Mouse (Mus musculus) bone marrow macrophage, adult 2 months (primary cell): ENCODE results near the gene Olfr1336. TPM values are rescaled to one million over a fixed set of nuclear protein-coding genes. Genes with fewer than 3 reads are reported as not detected.
"Not testable (repeated sequence)": the region's sequence is repeated elsewhere in the genome, so short reads cannot be mapped to it uniquely, and the experiment has no call there.

ENCODE experiments used
- H3K27ac ChIP-seq: 2 replicates; pipeline ENCODE4 v1.5.1; 2012; ENCODE audit warnings: low read depth, low read length; ENCODE audit not compliant: insufficient read depth
- H3K4me1 ChIP-seq: 2 replicates; pipeline ENCODE4 v1.6.1; 2012; ENCODE audit warnings: low read length; ENCODE audit not compliant: control insufficient read depth, insufficient read depth
- H3K4me3 ChIP-seq: 2 replicates; pipeline ENCODE4 v1.5.1; 2012; ENCODE audit warnings: mild to moderate bottlenecking, low read length, moderate library complexity; ENCODE audit not compliant: insufficient read depth
- CTCF ChIP-seq: IDR thresholded peaks from 2 replicates; pipeline ENCODE4 v1.5.1; 2012; ENCODE audit warnings: low read depth, mild to moderate bottlenecking, low read length, moderate library complexity
- POLR2A ChIP-seq: IDR thresholded peaks from 2 replicates; pipeline ENCODE4 v1.6.1; 2012; ENCODE audit warnings: mild to moderate bottlenecking, low read depth, low read length, borderline replicate concordance
- polyA plus RNA-seq: library from polyadenylated mRNA; stranded (reverse); fragments of >200 nt; gene quantifications from 2 replicates; pipeline ENCODE4 v1.2.4, GENCODE M21; 2012; ENCODE audit not compliant: missing spikeins, insufficient read depth, insufficient read length

Olfr1336 gene
- polyA plus RNA-seq, 1 experiment: 0.11 TPM

DNA sequence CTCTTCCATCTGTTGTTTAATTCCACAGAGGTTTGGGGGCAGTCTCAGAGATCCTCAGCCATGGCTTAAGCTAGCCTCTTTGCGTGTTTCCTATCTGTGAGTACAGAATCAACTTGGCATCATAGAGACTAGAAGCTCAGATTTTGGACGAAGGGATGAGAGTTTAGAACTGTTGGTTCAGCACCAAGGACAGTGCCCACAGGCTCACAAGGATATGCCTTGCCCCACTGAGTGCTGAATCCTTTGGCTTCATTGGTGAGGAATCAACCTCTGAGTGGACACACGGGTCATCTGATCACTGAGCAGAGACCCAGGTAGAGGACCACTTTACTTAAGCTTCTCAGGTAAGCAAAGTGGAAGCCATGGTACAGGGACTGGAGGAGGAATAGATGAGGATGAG is 431 bp downstream of the Olfr1336 start:
- H3K4me3 ChIP-seq: no peak overlapping the region
- no peaks in the 10 kb centered on the region for H3K4me1 ChIP-seq
- H3K27ac ChIP-seq: no peak overlapping the region
- no peak for TF ChIP-seq POLR2A
- TF ChIP-seq CTCF: no peak

DNA sequence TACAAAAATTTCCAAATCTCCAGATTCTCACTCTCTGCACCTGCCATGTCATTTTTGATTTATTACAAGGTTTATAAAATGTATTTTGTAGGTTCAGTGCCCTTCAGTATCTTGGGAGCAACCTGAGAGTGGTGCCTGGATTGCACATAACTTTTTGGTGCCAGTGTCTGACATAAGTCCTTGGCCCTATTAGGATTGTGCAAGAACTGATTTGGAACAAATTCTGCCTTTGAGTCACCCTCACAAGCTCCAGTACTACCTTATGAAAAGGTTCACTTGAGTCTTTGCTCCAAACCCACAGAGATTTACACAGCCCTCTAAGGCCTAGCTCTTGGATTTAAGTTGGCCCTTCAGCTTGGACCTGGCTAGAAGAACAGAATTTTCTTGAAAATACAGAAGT is 11.0 kb downstream of the Olfr1336 start, which contains the start of gene Olfr1346:
Gene Olfr1346 (plus strand): TSS at position 151 of the 400 bp plus-strand sequence.
- no peak within 1 kb of the TSS for H3K4me3 ChIP-seq
- no peaks in the 10 kb centered on the region for H3K4me1 ChIP-seq
- no peak within 1 kb of the TSS for H3K27ac ChIP-seq
- no peak for TF ChIP-seq CTCF

DNA sequence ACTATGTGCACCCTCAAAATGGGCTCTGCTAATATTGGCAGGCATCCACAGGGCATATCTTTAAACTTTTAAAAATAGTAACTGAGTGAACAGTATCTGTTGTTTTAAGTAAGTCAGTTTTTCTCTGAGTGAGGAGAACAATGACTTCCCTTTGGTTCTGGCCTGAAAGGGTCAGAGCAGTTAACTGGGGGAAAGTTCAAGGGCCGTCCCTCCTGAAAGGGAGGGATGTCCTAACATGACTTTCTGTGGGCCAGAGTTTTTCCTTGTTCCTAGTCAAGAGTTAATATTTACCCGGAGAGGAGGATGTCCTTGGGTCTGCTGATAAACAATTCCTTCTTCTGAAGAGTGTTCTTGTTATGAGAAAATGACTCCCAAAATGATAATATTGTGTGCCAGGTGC is 21.7 kb downstream of the Olfr1336 start:
- not testable (repeated sequence) for H3K4me1 ChIP-seq, H3K27ac ChIP-seq, H3K4me3 ChIP-seq

DNA sequence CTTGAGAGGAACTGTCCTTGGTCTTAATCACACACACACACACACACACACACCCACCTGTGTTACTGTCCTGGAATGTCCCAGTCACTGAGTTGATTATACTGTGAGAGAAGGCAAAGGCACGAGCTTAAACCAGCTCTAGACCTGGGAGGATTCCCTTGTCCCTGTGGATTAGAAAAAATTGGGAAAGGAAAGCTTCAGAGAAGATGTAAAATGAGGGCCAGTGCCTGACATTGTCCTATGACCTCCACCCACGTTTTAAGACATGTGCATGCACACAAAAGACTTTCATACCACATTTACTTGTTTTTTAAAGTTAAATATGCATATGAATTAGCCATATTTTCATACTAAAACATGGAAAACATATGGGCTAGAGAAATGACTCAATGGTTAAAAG is 30.9 kb downstream of the Olfr1336 start, which contains the start of gene Olfr5:
Gene Olfr5 (minus strand): TSS at position 101 of the 400 bp plus-strand sequence.
- no peak for TF ChIP-seq CTCF
- TF ChIP-seq POLR2A: no peak
- Histone ChIP-seq H3K4me1 (no peaks in the 10 kb centered on the region), H3K4me3 (no peak within 1 kb of the TSS), H3K27ac (no peak within 1 kb of the TSS)

DNA sequence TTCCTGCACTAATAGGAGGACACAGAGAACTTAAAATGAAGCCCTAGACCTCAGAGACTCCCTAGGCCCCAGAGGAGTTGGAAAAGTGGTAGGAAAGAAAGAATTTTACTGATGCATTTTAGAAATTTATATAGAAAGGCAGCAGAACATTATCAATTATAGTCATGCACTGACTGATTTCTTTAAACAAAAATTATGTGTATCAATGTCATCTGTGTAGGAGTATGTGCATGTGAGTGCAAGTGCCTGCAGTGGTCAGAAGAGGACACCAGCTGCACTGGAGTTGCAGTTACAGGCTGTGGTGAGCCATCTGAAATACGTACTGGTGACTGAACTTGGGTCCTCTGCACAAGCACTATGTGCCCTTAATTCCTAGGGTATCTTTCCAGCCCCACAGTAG is 43.7 kb downstream of the Olfr1336 start, which contains the start of gene Olfr1347:
Gene Olfr1347 (minus strand): TSS at position 101 of the 400 bp plus-strand sequence.
- Histone ChIP-seq H3K4me3 (no peak within 1 kb of the TSS), H3K4me1 (no peaks in the 10 kb centered on the region), H3K27ac (no peak within 1 kb of the TSS)
- no peak for TF ChIP-seq POLR2A
- TF ChIP-seq CTCF: no peak

DNA sequence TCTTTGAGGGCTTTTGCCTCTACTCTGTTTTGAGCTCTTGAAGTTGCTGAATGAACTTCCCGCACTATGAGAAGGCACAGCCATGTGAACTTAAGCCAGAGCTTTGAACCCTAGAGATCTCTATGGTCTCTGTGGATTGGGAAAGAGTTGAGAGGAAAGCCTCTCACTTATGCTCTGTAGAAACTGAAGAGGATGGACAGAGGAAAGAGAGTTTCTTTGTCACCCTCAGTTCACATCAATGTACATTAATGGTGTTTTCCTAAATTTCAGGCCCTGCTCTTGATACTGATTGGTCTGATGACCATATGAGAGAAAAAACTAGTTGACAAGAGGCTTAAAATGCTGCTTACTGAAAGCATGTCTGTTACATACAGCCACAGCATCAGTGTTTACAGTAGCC is 52.7 kb downstream of the Olfr1336 start, which contains the start of gene Olfr1348:
Gene Olfr1348 (minus strand): TSS at position 101 of the 400 bp plus-strand sequence.
- Histone ChIP-seq H3K27ac (no peak within 1 kb of the TSS), H3K4me3 (no peak within 1 kb of the TSS)
- no peak for TF ChIP-seq POLR2A
- TF ChIP-seq CTCF: no peak

More for the DNA sequence above, 52.7 kb downstream of the Olfr1336 start, which contains the start of gene Olfr1348:
- no peaks in the 10 kb centered on the region for H3K4me1 ChIP-seq

Other genes with a start within 250 kb of the Olfr1336 start
- not detected in 2 replicates for gene Zscan5b, start 233.9 kb upstream of the Olfr1336 start, polyA plus RNA-seq
- not detected in 2 replicates for gene Epp13, start 203.5 kb upstream of the Olfr1336 start, polyA plus RNA-seq
- 2.0 and 2.9 TPM in 2 replicates for gene Zfp667, start 169.6 kb upstream of the Olfr1336 start, polyA plus RNA-seq
- 3.2 and 3.9 TPM in 2 replicates for gene Zfp583, start 124.9 kb upstream of the Olfr1336 start, polyA plus RNA-seq
- gene Gm3854, start 112.4 kb upstream of the Olfr1336 start, polyA plus RNA-seq: 0.31 TPM in 1 of 2 replicates, not detected in the other
- 2.5 and 2.7 TPM in 2 replicates for gene Zfp78, start 92.9 kb upstream of the Olfr1336 start, polyA plus RNA-seq
- gene Zfp28, start 72.9 kb upstream of the Olfr1336 start, polyA plus RNA-seq: 8.7 and 9.5 TPM in 2 replicates
- gene Smim17, start 57.5 kb upstream of the Olfr1336 start, polyA plus RNA-seq: 0.25 TPM in 1 of 2 replicates, not detected in the other
- gene Gm20715, start 45.9 kb upstream of the Olfr1336 start, polyA plus RNA-seq: 0.17 TPM in 1 of 2 replicates, not detected in the other
- gene Olfr1344, start 17.5 kb upstream of the Olfr1336 start, polyA plus RNA-seq: not detected in 2 replicates
- not detected in 2 replicates for gene Olfr1346, start 10.9 kb downstream of the Olfr1336 start, polyA plus RNA-seq
- gene Olfr5, start 30.8 kb downstream of the Olfr1336 start, polyA plus RNA-seq: not detected in 2 replicates
- gene Olfr1347, start 43.6 kb downstream of the Olfr1336 start, polyA plus RNA-seq: not detected in 2 replicates
- gene Olfr1348, start 52.6 kb downstream of the Olfr1336 start, polyA plus RNA-seq: not detected in 2 replicates
- not detected in 2 replicates for gene Olfr1349, start 66.8 kb downstream of the Olfr1336 start, polyA plus RNA-seq
- gene Olfr1350, start 108.7 kb downstream of the Olfr1336 start, polyA plus RNA-seq: not detected in 2 replicates
- 0.11 TPM in 1 of 2 replicates, not detected in the other for gene Zim1, start 240.3 kb downstream of the Olfr1336 start, polyA plus RNA-seq